In the genomic region with DNA sequence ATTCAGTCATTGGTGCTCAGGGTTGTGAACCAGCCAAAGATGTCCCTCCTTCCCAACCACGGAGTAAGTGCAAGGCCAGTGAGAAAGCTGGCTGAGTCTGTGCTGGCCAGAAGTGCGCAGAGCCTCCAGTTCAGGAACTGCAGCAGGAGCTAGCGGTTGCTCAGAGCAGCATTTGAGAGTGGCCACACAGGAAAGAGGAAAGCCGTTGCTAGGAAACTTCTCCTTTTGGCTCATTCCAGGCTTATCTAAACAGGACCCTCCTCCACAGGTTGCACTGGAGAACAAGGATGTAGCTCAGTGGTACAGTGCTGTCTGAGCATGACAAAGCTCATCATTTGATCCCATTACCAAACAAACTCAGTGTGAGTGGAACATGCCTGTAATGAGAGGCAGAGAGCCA, we compare ENCODE assay signal across 8 mouse cellular contexts.
DNase-seq lines count a peak whose midpoint lies in the region; ATAC-seq lines count a peak whose summit lies in the region.

No protein-coding gene starts in this region.

- H3K9me3 ChIP-seq in heart, embryonic 10.5 days = no peaks in the 10 kb centered on the region
- H3K9me3 ChIP-seq in embryonic facial prominence, embryonic 10.5 days = no peaks in the 10 kb centered on the region
- no peaks in the 10 kb centered on the region for H3K9me3 ChIP-seq in hindbrain, embryonic 12.5 days (replicated peaks)

- ATAC-seq in hindbrain, embryonic 12.5 days (ENCODE audit: low FRiP score) = peak; percentile 23
- peak; percentile 57 for ATAC-seq in megakaryocyte progenitor cell, adult 5-6 weeks (replicated peaks; ENCODE audit: poor library complexity)

- H3K27me3 ChIP-seq in heart, embryonic 10.5 days (ENCODE audit: insufficient read depth, poor library complexity, severe bottlenecking) = no peaks in the 10 kb centered on the region
- H3K27me3 ChIP-seq in embryonic facial prominence, embryonic 10.5 days (replicated peaks; ENCODE audit: low read depth, poor library complexity, severe bottlenecking) = no peaks in the 10 kb centered on the region
- H3K27me3 ChIP-seq in hindbrain, embryonic 12.5 days = no peaks in the 10 kb centered on the region

- H3K4me2 ChIP-seq in hindbrain, embryonic 12.5 days (replicated peaks) = no peak overlapping the region; the same call in 1 of the 2 replicates

- H3K9ac ChIP-seq in hindbrain, embryonic 12.5 days = peak overlapping the region; percentile 32; the same call in 1 of the 2 replicates

- peaks cover 33% of the 10 kb centered on the region for H3K4me1 ChIP-seq in heart, embryonic 10.5 days
- peaks cover 41% of the 10 kb centered on the region for H3K4me1 ChIP-seq in embryonic facial prominence, embryonic 10.5 days
- H3K4me1 ChIP-seq in hindbrain, embryonic 12.5 days = peaks cover 51% of the 10 kb centered on the region

- no peak for DNase-seq in heart, embryonic 10.5 days (ENCODE audit: low spot score)
- no peak for DNase-seq in heart, adult 8-10 months (ENCODE audit: low spot score)
- peak; percentile 38 for DNase-seq in embryonic facial prominence, embryonic 10.5 days (ENCODE audit: low spot score)
- DNase-seq in thymus, postnatal 0 days (ENCODE audit: low spot score) = no peak
- DNase-seq in MN1 (ENCODE audit: low spot score) = no peak
- DNase-seq in cerebellum, adult 11-12 months = no peak

- peak overlapping the region; percentile 3; the same call in 1 of the 2 replicates for H3K4me3 ChIP-seq in heart, embryonic 10.5 days
- no peak overlapping the region for H3K4me3 ChIP-seq in embryonic facial prominence, embryonic 10.5 days
- H3K4me3 ChIP-seq in hindbrain, embryonic 12.5 days = no peak overlapping the region

- 4% methylated on average over 4 of the region's 4 CpGs for WGBS in heart, embryonic 10.5 days
- 31% methylated on average over 4 of the region's 4 CpGs for WGBS in embryonic facial prominence, embryonic 10.5 days
- 34% methylated on average over 4 of the region's 4 CpGs for WGBS in hindbrain, embryonic 12.5 days

- H3K36me3 ChIP-seq in heart, embryonic 10.5 days = no peaks in the 10 kb centered on the region
- no peaks in the 10 kb centered on the region for H3K36me3 ChIP-seq in embryonic facial prominence, embryonic 10.5 days (replicated peaks)
- H3K36me3 ChIP-seq in hindbrain, embryonic 12.5 days = no peaks in the 10 kb centered on the region

- H3K27ac ChIP-seq in heart, embryonic 10.5 days = peak overlapping the region; percentile 85
- H3K27ac ChIP-seq in embryonic facial prominence, embryonic 10.5 days (replicated peaks) = peak overlapping the region; percentile 75
- H3K27ac ChIP-seq in hindbrain, embryonic 12.5 days = peak overlapping the region; percentile 60
